Mouse (Mus musculus): ENCODE data around the gene Grin3b.

The Grin3b gene

GRCm38 (mm10) chr10:79988506-79989271 lies 18.2 kb downstream of the Grin3b start, which contains the start of gene Cnn2:
Gene Cnn2, plus strand, starts transcription at chr10:79988584.
- peak; percentile 68 for DNase-seq (ENCODE audit: low spot score)

- DNase-seq (ENCODE audit: low spot score), result no peak
Measured at GRCm38 (mm10) chr10:79989272-79989786, 18.8 kb downstream of the Grin3b start.

GRCm38 (mm10) chr10:79989870-79990269 lies 19.4 kb downstream of the Grin3b start:
- DNase-seq (ENCODE audit: low spot score), result no peak

GRCm38 (mm10) chr10:79991099-79991498 lies 20.6 kb downstream of the Grin3b start:
- DNase-seq (ENCODE audit: low spot score), result no peak

GRCm38 (mm10) chr10:79991548-79991947 lies 21.0 kb downstream of the Grin3b start:
- no peak for DNase-seq (ENCODE audit: low spot score)

GRCm38 (mm10) chr10:79994397-79995115 lies 24.0 kb downstream of the Grin3b start:
- DNase-seq (ENCODE audit: low spot score), result peak; percentile 61

GRCm38 (mm10) chr10:79995636-79996035 lies 25.1 kb downstream of the Grin3b start:
- no peak for DNase-seq (ENCODE audit: low spot score)

GRCm38 (mm10) chr10:79996272-79997033 lies 25.9 kb downstream of the Grin3b start, which contains the start of gene Abca7:
Gene Abca7, plus strand, starts transcription at chr10:79996494.
- peak; percentile 98 for DNase-seq (ENCODE audit: low spot score)

- peak; percentile 61 for DNase-seq (ENCODE audit: low spot score)
Measured at GRCm38 (mm10) chr10:79997034-79997760, 26.7 kb downstream of the Grin3b start.

- DNase-seq (ENCODE audit: low spot score), result peak; percentile 50
Measured at GRCm38 (mm10) chr10:79997819-79998218, 27.3 kb downstream of the Grin3b start.

GRCm38 (mm10) chr10:80001945-80002344 lies 31.4 kb downstream of the Grin3b start:
- peak; percentile 62 for DNase-seq (ENCODE audit: low spot score)

GRCm38 (mm10) chr10:80002829-80003228 lies 32.3 kb downstream of the Grin3b start:
- DNase-seq (ENCODE audit: low spot score), result no peak

- no peak for DNase-seq (ENCODE audit: low spot score)
Measured at GRCm38 (mm10) chr10:80003374-80004232, 33.1 kb downstream of the Grin3b start.

- no peak for DNase-seq (ENCODE audit: low spot score)
Measured at GRCm38 (mm10) chr10:80004233-80004705, 33.8 kb downstream of the Grin3b start.

DNA sequence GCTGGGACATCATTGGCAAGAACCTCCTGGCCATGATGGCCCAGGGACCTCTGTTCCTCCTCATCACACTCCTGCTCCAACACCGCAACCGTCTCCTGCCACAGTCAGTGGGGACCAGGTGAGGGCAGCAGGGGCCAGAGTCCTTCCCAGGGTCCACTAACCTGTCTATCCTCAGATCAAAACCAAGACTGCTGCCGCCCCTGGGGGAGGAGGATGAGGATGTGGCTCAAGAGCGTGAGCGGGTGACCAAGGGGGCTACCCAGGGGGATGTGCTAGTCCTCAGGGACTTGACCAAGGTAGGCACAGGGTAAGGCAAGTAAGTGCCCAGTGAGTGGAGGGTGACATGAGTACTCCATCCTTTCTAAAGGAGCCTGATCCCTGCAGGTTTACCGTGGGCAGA lies 41.2 kb downstream of the Grin3b start:
- no peak for DNase-seq (ENCODE audit: low spot score)

DNA sequence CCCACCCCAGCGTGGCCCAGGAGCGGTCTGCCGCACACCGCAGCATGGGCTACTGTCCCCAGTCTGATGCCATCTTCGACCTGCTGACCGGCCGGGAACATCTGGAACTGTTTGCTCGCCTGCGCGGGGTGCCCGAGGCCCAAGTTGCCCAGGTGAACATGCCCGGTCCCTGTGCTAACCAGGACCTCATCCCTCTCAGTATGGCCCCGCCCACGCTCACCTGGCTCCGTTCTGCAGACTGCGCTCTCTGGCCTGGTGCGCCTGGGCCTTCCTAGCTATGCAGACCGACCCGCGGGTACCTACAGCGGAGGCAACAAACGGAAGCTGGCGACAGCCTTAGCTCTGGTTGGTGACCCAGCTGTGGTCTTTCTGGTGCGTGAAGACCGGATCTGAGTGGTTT lies 43.1 kb downstream of the Grin3b start:
- DNase-seq (ENCODE audit: low spot score), result no peak

DNA sequence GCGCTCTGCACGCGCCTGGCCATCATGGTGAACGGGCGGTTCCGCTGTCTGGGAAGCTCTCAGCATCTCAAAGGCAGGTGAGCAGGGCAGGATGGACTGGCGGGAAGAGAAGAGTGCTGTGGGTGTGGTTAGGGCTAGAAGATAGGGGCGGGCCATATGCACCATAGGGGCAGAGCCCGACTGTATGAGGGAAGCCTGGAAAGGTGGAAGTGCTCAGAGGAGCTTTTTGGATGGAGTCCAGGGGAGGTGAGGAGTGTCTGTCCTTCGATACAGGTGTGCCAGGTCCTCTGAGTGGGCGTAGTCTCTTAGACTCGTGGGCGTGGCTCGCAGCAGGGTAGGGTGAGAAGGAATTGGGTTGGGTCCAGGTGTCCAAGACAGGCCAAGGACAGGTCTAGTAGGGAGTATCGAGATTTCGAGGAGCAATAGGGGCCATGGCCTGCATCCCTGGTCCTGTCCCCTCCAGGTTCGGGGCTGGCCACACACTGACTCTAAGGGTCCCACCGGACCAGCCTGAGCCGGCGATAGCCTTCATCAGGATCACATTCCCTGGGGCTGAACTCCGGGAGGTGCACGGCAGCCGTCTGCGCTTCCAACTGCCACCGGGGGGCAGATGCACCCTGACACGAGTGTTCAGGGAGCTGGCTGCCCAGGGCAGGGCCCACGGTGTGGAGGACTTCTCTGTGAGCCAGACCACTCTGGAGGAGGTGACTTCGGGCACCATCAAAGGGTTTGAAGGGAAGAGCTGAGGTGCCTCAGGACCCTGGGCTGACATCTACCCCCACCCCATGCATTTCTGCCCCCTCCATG lies 44.2 kb downstream of the Grin3b start:
- DNase-seq (ENCODE audit: low spot score), result no peak

- DNase-seq (ENCODE audit: low spot score), result no peak
Measured at GRCm38 (mm10) chr10:80015583-80015982, 45.1 kb downstream of the Grin3b start.

GRCm38 (mm10) chr10:80016511-80016910 lies 46.0 kb downstream of the Grin3b start, which contains the start of gene Arhgap45:
Gene Arhgap45, plus strand, starts transcription at chr10:80016653.
- DNase-seq (ENCODE audit: low spot score), result no peak

Data from urinary bladder, postnatal 14 days (tissue).